Mouse (Mus musculus) spleen, adult 2 months (tissue): ENCODE measurements around the gene Grm2.

ENCODE experiments used
- CTCF ChIP-seq: fragments of 200-500 bp; IDR thresholded peaks from 2 replicates; pipeline ENCODE4 v1.5.1; 2011; ENCODE audit warnings: mild to moderate bottlenecking, inconsistent platforms; ENCODE audit not compliant: insufficient read depth, insufficient read length, insufficient replicate concordance; ENCODE audit errors: extremely low read depth
- POLR2A ChIP-seq: fragments of 200-500 bp; IDR thresholded peaks from 2 replicates; pipeline ENCODE4 v1.6.1; 2011; ENCODE audit warnings: low read depth, low read length, inconsistent platforms

DNA sequence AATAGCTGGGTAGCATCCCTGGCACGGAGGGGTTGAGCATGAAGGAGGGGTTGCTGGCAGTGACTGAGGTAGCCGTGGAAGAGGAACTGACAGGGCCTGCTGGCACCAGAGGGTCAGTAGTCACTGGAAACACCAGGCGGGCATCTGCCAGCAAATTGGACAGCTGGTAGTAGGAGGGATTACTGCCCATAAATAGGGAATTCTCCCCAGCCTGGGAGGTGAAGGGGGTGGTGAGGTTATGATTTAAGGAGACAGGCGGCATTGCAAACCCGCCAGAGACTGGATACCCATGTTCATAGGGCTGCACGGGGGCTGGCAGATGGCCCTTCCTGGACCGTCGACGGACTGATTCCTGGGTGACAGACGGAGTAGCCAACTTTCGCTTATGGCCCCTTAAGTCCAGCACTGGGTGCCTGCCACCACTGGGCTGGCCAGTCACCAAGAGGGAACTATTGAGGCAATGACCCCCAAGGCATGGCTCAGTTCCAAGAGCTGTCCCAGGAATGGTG, 37.1 kb upstream of the Grm2 start:
- TF ChIP-seq CTCF (no peak), POLR2A (no peak)
